Mouse (Mus musculus): Measurements from ENCODE around the gene Col6a5. TPM values are rescaled to one million over a fixed set of nuclear protein-coding genes. Genes with fewer than 3 reads are reported as not detected.

Col6a5 gene
- polyA plus RNA-seq, 1 experiment from 2014 or later: 0.04 TPM

DNA sequence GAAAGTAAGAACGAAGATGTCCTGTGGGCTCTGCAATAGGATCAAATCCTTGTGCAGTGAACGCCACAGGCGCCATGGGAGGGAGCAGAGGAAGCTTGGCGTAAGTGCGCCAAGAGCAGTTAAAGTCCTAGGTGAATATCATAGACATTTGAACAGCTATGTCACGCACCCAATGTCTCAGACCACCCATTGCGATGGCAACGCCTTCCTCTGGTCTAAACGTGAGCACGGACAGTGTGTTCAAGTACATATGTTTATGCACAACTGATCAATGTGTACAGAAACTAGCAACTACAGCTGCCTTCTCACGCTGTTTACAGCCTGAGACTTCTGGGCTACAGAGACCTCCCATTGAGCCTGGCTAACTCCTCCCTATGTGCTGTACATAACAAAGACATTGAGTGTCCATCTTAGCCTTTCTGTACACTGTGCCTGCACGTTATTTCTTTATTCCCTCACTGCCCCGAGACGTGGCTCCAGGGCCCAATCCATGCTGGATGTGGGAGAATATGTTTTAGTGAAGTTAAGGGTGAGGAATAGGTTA lies 11.0 kb upstream of the Col6a5 start:
- Histone ChIP-seq H3K9ac (no peak overlapping the region), H3K27me3 (no peaks in the 10 kb centered on the region), H3K4me1 (no peaks in the 10 kb centered on the region), H3K4me3 (no peak overlapping the region), H3K9me3 (no peaks in the 10 kb centered on the region), H3K36me3 (no peaks in the 10 kb centered on the region), H3K4me2 (replicated peaks) (no peak overlapping the region), H3K27ac (no peak overlapping the region)
- ATAC-seq (ENCODE audit: insufficient number of reproducible peaks, insufficient read depth, low FRiP score, low TSS enrichment): no peak
- 90% methylated on average over 14 of the region's 14 CpGs for WGBS

DNA sequence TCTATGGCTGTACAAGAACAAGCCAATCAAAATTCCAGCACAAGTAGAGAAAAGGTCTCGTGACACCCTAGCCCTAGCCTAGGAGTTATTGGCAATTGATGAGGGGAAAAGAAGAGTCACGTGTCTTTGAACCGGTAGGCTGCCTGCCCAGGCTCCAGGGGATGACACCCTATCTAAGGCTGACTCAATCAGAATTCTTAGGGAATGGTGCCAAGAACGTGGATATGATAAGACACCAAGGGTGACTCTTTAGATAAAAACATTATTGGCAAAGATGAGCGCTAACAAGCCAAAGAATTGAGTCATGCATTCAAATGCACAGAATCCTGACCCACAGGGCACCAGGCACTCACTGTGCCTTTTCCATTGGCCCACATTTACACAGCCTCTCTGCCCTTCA lies 10.5 kb upstream of the Col6a5 start:
- Histone ChIP-seq H3K9me3 (no peaks in the 10 kb centered on the region), H3K36me3 (no peaks in the 10 kb centered on the region), H3K4me1 (no peaks in the 10 kb centered on the region), H3K4me3 (no peak overlapping the region), H3K4me2 (replicated peaks) (no peak overlapping the region), H3K27ac (no peak overlapping the region), H3K27me3 (no peaks in the 10 kb centered on the region), H3K9ac (no peak overlapping the region)
- WGBS: 85% methylated on average over 5 of the region's 5 CpGs
- ATAC-seq (ENCODE audit: insufficient number of reproducible peaks, insufficient read depth, low FRiP score, low TSS enrichment): no peak

GRCm38 (mm10) chr9:105967976-105968375 lies 7.5 kb upstream of the Col6a5 start:
- Histone ChIP-seq H3K36me3 (no peaks in the 10 kb centered on the region), H3K4me2 (replicated peaks) (no peak overlapping the region), H3K4me3 (no peak overlapping the region), H3K27me3 (no peaks in the 10 kb centered on the region), H3K9me3 (no peaks in the 10 kb centered on the region), H3K9ac (no peak overlapping the region), H3K27ac (no peak overlapping the region), H3K4me1 (no peaks in the 10 kb centered on the region)
- WGBS: 76% methylated on average over 5 of the region's 5 CpGs
- no peak for ATAC-seq (ENCODE audit: insufficient number of reproducible peaks, insufficient read depth, low FRiP score, low TSS enrichment)

GRCm38 (mm10) chr9:105959116-105959515 lies 1.3 kb downstream of the Col6a5 start:
- Histone ChIP-seq H3K9me3 (no peaks in the 10 kb centered on the region), H3K27ac (no peak overlapping the region), H3K4me1 (0 out of 2 replicates have a peak, but pooled peaks cover 3% of the 10 kb centered on the region), H3K4me3 (no peak overlapping the region), H3K27me3 (no peaks in the 10 kb centered on the region; the same call in 1 of the 2 replicates), H3K9ac (no peak overlapping the region), H3K4me2 (replicated peaks) (no peak overlapping the region), H3K36me3 (no peaks in the 10 kb centered on the region)
- 62% methylated on average over 1 of the region's 1 CpGs for WGBS
- ATAC-seq (ENCODE audit: insufficient number of reproducible peaks, insufficient read depth, low FRiP score, low TSS enrichment): no peak

DNA sequence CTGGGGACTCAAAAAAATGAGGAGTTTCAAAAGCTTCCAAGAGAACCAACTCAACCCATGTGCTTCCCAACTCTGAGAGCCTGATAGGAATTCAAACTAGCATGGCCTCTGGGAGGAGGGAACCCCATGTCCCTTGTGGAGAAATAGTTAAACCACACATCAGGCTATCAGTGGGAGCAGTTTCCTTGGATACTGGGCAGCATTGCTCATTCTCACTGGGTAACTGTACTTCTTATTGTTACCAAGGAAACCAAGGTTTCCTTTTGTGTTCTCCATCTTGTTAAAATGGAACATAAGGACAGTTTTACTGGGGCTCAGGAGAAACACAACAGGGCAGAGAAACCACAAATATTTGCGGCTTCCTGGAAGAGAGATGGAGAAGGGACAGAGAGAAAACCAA lies 10.7 kb downstream of the Col6a5 start:
- Histone ChIP-seq H3K9me3 (no peaks in the 10 kb centered on the region), H3K4me3 (no peak overlapping the region), H3K27me3 (no peaks in the 10 kb centered on the region), H3K4me2 (replicated peaks) (no peak overlapping the region), H3K9ac (no peak overlapping the region), H3K27ac (no peak overlapping the region), H3K36me3 (no peaks in the 10 kb centered on the region), H3K4me1 (no peaks in the 10 kb centered on the region)
- ATAC-seq (ENCODE audit: insufficient number of reproducible peaks, insufficient read depth, low FRiP score, low TSS enrichment): no peak
- WGBS: 89% methylated on average over 1 of the region's 1 CpGs

DNA sequence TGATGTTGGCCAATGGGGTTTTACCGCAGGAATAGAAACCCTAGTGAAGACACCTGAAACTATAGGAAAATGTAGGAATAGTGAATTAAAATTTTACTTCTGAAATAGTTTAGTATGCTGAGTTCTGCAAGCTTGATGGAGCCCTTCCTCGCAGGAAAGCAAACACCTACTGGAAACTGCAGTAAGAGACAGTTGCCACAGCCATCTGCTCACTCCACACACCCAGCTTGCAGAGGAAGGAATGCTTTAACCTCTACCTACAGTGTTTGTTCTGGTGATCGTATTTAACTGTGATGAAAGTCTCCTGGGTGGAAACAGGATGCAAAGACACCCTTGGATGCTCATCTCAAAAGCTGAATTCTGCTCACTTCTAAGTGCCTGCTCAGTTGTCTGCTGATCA lies 12.9 kb downstream of the Col6a5 start:
- no peak overlapping the region for H3K4me2 ChIP-seq (replicated peaks)
- no peaks in the 10 kb centered on the region for H3K27me3 ChIP-seq
- no peak for ATAC-seq (ENCODE audit: insufficient number of reproducible peaks, insufficient read depth, low FRiP score, low TSS enrichment)
- no peaks in the 10 kb centered on the region for H3K4me1 ChIP-seq
- no peak overlapping the region for H3K9ac ChIP-seq
- H3K4me3 ChIP-seq: no peak overlapping the region
- WGBS: 79% methylated on average over 3 of the region's 3 CpGs
- no peaks in the 10 kb centered on the region for H3K9me3 ChIP-seq
- no peak overlapping the region for H3K27ac ChIP-seq
- H3K36me3 ChIP-seq: no peaks in the 10 kb centered on the region

- Histone ChIP-seq H3K4me3 (no peak overlapping the region), H3K9me3 (no peaks in the 10 kb centered on the region), H3K4me2 (replicated peaks) (no peak overlapping the region), H3K36me3 (no peaks in the 10 kb centered on the region), H3K27me3 (no peaks in the 10 kb centered on the region), H3K4me1 (no peaks in the 10 kb centered on the region), H3K9ac (no peak overlapping the region), H3K27ac (no peak overlapping the region)
- 51% methylated on average over 6 of the region's 6 CpGs for WGBS
- ATAC-seq (ENCODE audit: insufficient number of reproducible peaks, insufficient read depth, low FRiP score, low TSS enrichment): no peak
Observed at GRCm38 (mm10) chr9:105933816-105934215, 26.6 kb downstream of the Col6a5 start.

DNA sequence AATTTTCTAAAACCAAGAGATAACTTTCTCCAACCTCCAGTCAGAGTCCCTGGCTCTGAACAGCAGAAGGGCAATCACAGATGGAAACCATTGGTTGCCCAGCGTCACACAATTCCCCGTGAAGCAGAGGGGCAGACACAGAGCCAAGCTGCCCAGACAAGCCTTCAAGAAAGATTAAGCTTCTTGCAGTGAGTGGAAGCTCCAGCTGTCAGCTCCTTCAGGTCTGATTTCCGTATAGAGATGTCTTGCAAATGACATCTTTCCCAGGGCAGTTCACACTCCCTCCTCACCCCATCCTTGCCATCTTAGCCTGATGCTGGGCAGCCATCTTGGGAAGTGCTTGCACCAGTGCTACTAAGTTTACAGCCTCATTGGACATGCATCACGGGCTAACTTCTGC lies 31.2 kb downstream of the Col6a5 start:
- Histone ChIP-seq H3K9ac (no peak overlapping the region), H3K4me3 (no peak overlapping the region), H3K4me2 (replicated peaks) (no peak overlapping the region), H3K4me1 (no peaks in the 10 kb centered on the region), H3K9me3 (no peaks in the 10 kb centered on the region), H3K27me3 (no peaks in the 10 kb centered on the region), H3K27ac (no peak overlapping the region), H3K36me3 (no peaks in the 10 kb centered on the region)
- ATAC-seq (ENCODE audit: insufficient number of reproducible peaks, insufficient read depth, low FRiP score, low TSS enrichment): no peak
- 44% methylated on average over 4 of the region's 4 CpGs for WGBS

DNA sequence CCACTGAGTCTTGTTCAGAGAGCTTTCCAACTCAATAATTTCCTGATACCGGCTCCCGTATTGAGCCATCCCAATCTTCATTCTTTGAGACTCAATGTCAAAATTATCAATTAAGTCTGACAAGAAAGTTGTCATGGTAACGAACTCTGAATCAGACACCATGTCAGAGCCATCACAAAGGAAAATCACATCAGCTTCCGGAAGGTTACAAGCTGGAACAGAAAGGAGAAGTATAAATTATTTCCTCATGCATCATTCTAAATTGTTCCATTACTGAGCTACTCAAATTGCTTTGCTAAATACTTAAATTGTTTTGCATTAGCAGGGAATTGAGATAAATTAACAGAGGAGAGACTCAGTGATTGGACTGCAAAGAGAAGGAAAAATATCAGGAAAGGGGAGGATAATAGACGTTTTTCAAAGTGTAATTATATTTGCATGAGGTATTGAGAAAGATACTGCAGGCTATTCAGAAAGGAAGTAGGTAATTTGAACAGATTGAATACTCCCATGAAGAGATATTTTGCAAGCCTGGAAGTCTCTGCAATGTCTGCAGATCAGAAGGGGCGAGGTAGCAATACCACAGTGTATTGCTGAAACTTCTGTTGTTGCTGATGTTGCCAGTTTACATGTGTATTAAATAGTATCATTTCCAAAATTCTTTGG lies 31.9 kb downstream of the Col6a5 start:
- ATAC-seq (ENCODE audit: insufficient number of reproducible peaks, insufficient read depth, low FRiP score, low TSS enrichment): no peak
- no peaks in the 10 kb centered on the region for H3K27me3 ChIP-seq
- no peak overlapping the region for H3K27ac ChIP-seq
- no peak overlapping the region for H3K4me3 ChIP-seq
- no peak overlapping the region for H3K9ac ChIP-seq
- no peaks in the 10 kb centered on the region for H3K4me1 ChIP-seq
- H3K4me2 ChIP-seq (replicated peaks): no peak overlapping the region
- no peaks in the 10 kb centered on the region for H3K9me3 ChIP-seq
- WGBS: 54% methylated on average over 6 of the region's 6 CpGs
- H3K36me3 ChIP-seq: no peaks in the 10 kb centered on the region

GRCm38 (mm10) chr9:105923659-105924058 lies 36.8 kb downstream of the Col6a5 start:
- no peak for ATAC-seq (ENCODE audit: insufficient number of reproducible peaks, insufficient read depth, low FRiP score, low TSS enrichment)
- Histone ChIP-seq H3K9ac (no peak overlapping the region), H3K4me2 (replicated peaks) (no peak overlapping the region), H3K9me3 (no peaks in the 10 kb centered on the region), H3K4me3 (no peak overlapping the region), H3K27ac (no peak overlapping the region), H3K36me3 (no peaks in the 10 kb centered on the region), H3K4me1 (no peaks in the 10 kb centered on the region), H3K27me3 (no peaks in the 10 kb centered on the region)
- WGBS: 77% methylated on average over 2 of the region's 2 CpGs

DNA sequence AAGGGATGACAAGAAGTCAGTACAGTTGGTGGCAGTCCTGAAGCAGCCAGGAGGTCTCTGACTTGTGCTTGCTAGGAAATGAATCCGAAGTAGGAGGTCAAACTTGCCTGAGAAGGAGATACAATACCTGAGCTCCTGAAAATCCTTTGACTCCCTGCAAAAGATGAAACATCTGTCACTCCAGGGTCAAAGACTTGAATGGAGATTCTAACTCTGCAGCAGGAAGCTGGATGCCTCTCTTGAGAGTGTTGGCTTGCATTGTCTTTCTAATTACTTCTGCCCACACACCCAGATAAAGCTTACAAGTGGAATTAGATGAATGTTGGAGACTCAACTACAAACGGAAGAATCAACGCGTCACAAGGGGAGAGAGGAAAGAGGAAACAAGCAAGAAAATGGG lies 45.3 kb downstream of the Col6a5 start:
- Histone ChIP-seq H3K36me3 (no peaks in the 10 kb centered on the region), H3K4me1 (no peaks in the 10 kb centered on the region), H3K27ac (no peak overlapping the region), H3K4me2 (replicated peaks) (no peak overlapping the region), H3K9ac (no peak overlapping the region), H3K27me3 (no peaks in the 10 kb centered on the region), H3K9me3 (no peaks in the 10 kb centered on the region), H3K4me3 (no peak overlapping the region)
- ATAC-seq (ENCODE audit: insufficient number of reproducible peaks, insufficient read depth, low FRiP score, low TSS enrichment): no peak
- 37% methylated on average over 4 of the region's 4 CpGs for WGBS

GRCm38 (mm10) chr9:105910166-105910565 lies 50.3 kb downstream of the Col6a5 start:
- H3K9ac ChIP-seq: no peak overlapping the region
- H3K4me1 ChIP-seq: no peaks in the 10 kb centered on the region
- H3K4me3 ChIP-seq: no peak overlapping the region
- WGBS: 90% methylated on average over 2 of the region's 2 CpGs
- ATAC-seq (ENCODE audit: insufficient number of reproducible peaks, insufficient read depth, low FRiP score, low TSS enrichment): no peak
- H3K27ac ChIP-seq: no peak overlapping the region
- H3K4me2 ChIP-seq (replicated peaks): no peak overlapping the region
- no peaks in the 10 kb centered on the region for H3K36me3 ChIP-seq
- H3K27me3 ChIP-seq: no peaks in the 10 kb centered on the region
- H3K9me3 ChIP-seq: no peaks in the 10 kb centered on the region

Data from embryonic facial prominence, embryonic 12.5 days (tissue).